Mouse (Mus musculus): Measurements from ENCODE around the gene Vmn1r5. TPM values are rescaled to one million over a fixed set of nuclear protein-coding genes. Genes with fewer than 3 reads are reported as not detected.
"Not testable (repeated sequence)": the region's sequence is repeated elsewhere in the genome, so short reads cannot be mapped to it uniquely, and the experiment has no call there.

Gene Vmn1r5
- polyA plus RNA-seq (2012; ENCODE audit: insufficient read depth, insufficient read length, missing spikeins): not detected in 2 replicates

GRCm38 (mm10) chr6:56969973-56970372 lies at the start of gene Vmn1r5:
Gene Vmn1r5, plus strand, starts transcription at chr6:56970273.
- H3K27ac ChIP-seq (replicated peaks; ENCODE audit: low read depth, low read length): no peak within 1 kb of the TSS
- no peaks in the 10 kb centered on the region for H3K4me1 ChIP-seq (ENCODE audit: control insufficient read depth, insufficient read depth, insufficient read length, low read length)
- H3K4me3 ChIP-seq (ENCODE audit: insufficient read depth, low read depth, low read length): no peak within 1 kb of the TSS

DNA sequence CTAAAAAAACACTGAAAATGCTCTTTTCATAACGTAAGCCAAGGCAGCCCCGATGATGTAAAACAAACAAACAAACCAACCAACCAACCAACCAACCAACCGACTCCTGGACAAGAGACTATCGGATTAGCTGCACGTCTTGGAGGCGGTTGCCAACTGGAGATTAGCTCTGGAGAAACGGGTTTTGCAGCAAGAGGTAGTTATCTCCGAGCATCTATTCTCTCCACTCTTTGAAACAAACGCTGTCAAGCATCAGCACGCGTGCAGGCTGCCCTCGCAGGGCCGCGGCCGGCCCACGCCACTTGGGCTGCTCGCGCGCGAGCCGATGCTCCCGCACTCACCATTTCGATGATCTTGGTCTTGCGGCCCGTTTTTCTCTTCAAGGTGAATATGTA lies 46.7 kb upstream of the Vmn1r5 start:
- peak overlapping the region; percentile 36 for H3K27ac ChIP-seq (replicated peaks; ENCODE audit: low read depth, low read length)

DNA sequence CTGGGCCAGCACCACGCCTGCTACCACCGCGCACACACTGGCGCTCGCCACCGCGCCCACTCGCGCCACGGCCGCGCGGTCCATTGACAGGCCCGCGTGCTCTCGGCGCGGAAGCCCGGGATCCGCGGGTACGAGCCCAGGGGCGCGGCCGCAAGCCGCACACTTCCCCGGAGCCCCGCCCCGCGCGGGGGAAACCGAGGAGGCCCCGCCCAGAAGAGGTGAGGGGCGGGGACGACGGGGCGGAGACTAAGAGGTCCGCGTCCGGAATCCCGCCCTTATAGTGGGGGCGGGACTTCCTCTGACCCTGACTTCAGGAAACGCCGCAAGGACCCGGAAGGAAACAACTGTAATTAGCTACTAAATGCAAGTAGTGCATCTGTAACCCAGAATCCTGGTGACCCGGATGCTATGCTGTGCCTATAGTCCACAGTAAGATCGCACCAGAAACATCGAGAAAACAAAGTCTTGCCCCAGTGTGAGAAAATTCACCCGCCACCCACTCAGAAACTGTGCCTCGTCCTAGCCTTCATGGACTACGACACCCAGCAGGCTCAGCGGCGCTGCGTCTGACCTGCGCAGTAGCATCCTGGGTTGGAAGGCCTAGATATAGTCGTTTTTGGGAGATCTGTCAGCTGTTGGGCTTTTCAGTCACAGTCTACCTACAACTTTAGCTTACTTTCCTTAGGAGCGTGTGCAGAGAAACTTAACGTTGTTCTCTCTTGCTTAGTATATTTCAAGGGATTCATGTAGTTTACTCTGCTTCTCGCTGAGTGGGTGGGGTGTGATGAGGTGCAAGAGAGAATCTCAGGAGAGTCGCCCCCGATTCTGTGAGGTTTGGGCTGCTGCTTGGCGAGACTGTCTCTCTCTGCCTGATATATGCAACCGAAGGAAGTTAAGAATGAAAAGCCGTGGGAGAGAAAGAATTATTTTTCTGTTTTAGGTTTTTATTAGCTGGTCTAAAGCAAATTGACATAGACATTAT lies 46.1 kb upstream of the Vmn1r5 start, which contains the start of the genes Nt5c3 and Vmn1r4:
Nt5c3 (minus strand) TSS at position 207 of the 982 bp plus-strand sequence.
Vmn1r4 (plus strand) TSS at position 290 of the 982 bp plus-strand sequence.
- Histone ChIP-seq H3K4me1 (ENCODE audit: control insufficient read depth, insufficient read depth, insufficient read length, low read length) (0 out of 2 replicates have a peak, but pooled peaks cover 2% of the 10 kb centered on the region), H3K27ac (replicated peaks; ENCODE audit: low read depth, low read length) (peak within 1 kb of the TSS; percentile 99)

More for the DNA sequence above, 46.7 kb upstream of the Vmn1r5 start:
- 0 out of 2 replicates have a peak, but pooled peaks cover 2% of the 10 kb centered on the region for H3K4me1 ChIP-seq (ENCODE audit: control insufficient read depth, insufficient read depth, insufficient read length, low read length)
- H3K4me3 ChIP-seq (ENCODE audit: insufficient read depth, low read depth, low read length): peak overlapping the region; percentile 93

GRCm38 (mm10) chr6:56931648-56932415 lies 38.2 kb upstream of the Vmn1r5 start:
- Histone ChIP-seq H3K4me3 (ENCODE audit: insufficient read depth, low read depth, low read length) (no peak overlapping the region), H3K27ac (replicated peaks; ENCODE audit: low read depth, low read length) (no peak overlapping the region), H3K4me1 (ENCODE audit: control insufficient read depth, insufficient read depth, insufficient read length, low read length) (no peaks in the 10 kb centered on the region)

More for the DNA sequence above, 46.1 kb upstream of the Vmn1r5 start, which contains the start of the genes Nt5c3 and Vmn1r4:
- peak within 1 kb of the TSS; percentile 93 for H3K4me3 ChIP-seq (ENCODE audit: insufficient read depth, low read depth, low read length)

DNA sequence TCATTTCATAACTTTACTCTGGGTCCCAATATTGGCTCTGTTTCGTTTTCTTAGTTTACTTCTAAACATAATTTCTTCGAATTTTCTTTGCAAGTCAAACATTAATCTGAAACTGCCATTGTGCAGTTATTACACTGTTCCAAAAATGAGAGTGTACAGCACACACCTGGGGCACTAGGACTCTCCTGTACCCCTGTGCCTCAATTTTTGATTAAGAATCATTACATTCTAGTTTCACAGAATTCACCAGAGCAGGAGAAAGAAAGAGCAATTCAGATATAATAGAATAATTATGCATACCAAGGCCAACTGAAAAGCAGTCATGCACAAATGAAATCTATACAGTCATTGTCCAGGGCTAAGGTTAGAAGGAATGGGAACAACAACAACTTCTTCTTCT lies 37.6 kb upstream of the Vmn1r5 start:
- Histone ChIP-seq H3K4me3 (ENCODE audit: insufficient read depth, low read depth, low read length) (no peak overlapping the region), H3K4me1 (ENCODE audit: control insufficient read depth, insufficient read depth, insufficient read length, low read length) (no peaks in the 10 kb centered on the region), H3K27ac (replicated peaks; ENCODE audit: low read depth, low read length) (no peak overlapping the region)

DNA sequence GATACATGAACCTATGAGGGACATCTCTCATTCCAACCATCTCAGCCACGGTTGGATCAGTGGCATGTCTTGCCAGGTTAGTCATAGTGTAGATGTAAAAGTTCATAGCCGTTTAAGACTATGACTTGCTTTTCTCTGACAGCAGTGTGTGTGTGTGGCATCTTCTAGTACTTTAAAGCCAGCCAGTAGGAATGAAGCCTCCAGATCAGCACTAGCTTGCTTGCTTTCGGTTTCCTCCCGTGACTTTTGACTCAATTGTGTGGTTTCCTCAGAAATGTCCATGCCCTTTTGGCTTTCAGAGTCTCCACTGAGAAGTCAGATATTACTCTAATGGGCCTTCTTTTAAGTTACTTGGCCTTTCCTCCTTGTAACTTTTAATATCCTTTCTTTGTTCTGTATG lies 35.7 kb upstream of the Vmn1r5 start:
- Histone ChIP-seq H3K4me3 (ENCODE audit: insufficient read depth, low read depth, low read length) (no peak overlapping the region), H3K4me1 (ENCODE audit: control insufficient read depth, insufficient read depth, insufficient read length, low read length) (no peaks in the 10 kb centered on the region), H3K27ac (replicated peaks; ENCODE audit: low read depth, low read length) (no peak overlapping the region)

GRCm38 (mm10) chr6:56956436-56956835 lies 13.6 kb upstream of the Vmn1r5 start:
- Histone ChIP-seq H3K4me1 (ENCODE audit: control insufficient read depth, insufficient read depth, insufficient read length, low read length) (no peaks in the 10 kb centered on the region), H3K4me3 (ENCODE audit: insufficient read depth, low read depth, low read length) (no peak overlapping the region), H3K27ac (replicated peaks; ENCODE audit: low read depth, low read length) (no peak overlapping the region)

- no peak within 1 kb of the TSS for H3K4me3 ChIP-seq (ENCODE audit: insufficient read depth, low read depth, low read length)
- H3K27ac ChIP-seq (replicated peaks; ENCODE audit: low read depth, low read length): no peak within 1 kb of the TSS
- H3K4me1 ChIP-seq (ENCODE audit: control insufficient read depth, insufficient read depth, insufficient read length, low read length): no peaks in the 10 kb centered on the region
Measured at GRCm38 (mm10) chr6:56996943-56997342, 26.9 kb downstream of the Vmn1r5 start, which contains the start of gene Vmn1r6. Gene Vmn1r6, plus strand, starts transcription at chr6:56997243.

- not testable (repeated sequence) for H3K4me1 ChIP-seq (ENCODE audit: control insufficient read depth, insufficient read depth, insufficient read length, low read length); H3K4me3 ChIP-seq (ENCODE audit: insufficient read depth, low read depth, low read length); H3K27ac ChIP-seq (replicated peaks; ENCODE audit: low read depth, low read length)
Measured at GRCm38 (mm10) chr6:57025224-57025623, 55.2 kb downstream of the Vmn1r5 start, which contains the start of gene Vmn1r7. Gene Vmn1r7, minus strand, starts transcription at chr6:57025324.

- H3K4me1 ChIP-seq (ENCODE audit: control insufficient read depth, insufficient read depth, insufficient read length, low read length): no peaks in the 10 kb centered on the region
- H3K27ac ChIP-seq (replicated peaks; ENCODE audit: low read depth, low read length): no peak within 1 kb of the TSS
- no peak within 1 kb of the TSS for H3K4me3 ChIP-seq (ENCODE audit: insufficient read depth, low read depth, low read length)
Measured at GRCm38 (mm10) chr6:57031984-57032383, 61.9 kb downstream of the Vmn1r5 start, which contains the start of gene Vmn1r8. Gene Vmn1r8, plus strand, starts transcription at chr6:57032284.

- Histone ChIP-seq H3K4me1 (ENCODE audit: control insufficient read depth, insufficient read depth, insufficient read length, low read length) (no peaks in the 10 kb centered on the region), H3K27ac (replicated peaks; ENCODE audit: low read depth, low read length) (no peak overlapping the region), H3K4me3 (ENCODE audit: insufficient read depth, low read depth, low read length) (no peak overlapping the region)
Measured at GRCm38 (mm10) chr6:57034674-57035073, 64.6 kb downstream of the Vmn1r5 start.

Other genes with a start within 250 kb of the Vmn1r5 start
- gene Kbtbd2, start 172.5 kb upstream of the Vmn1r5 start, polyA plus RNA-seq (2012; ENCODE audit: insufficient read depth, insufficient read length, missing spikeins): 15.4 and 16.1 TPM in 2 replicates
- gene Fkbp9, start 138.2 kb upstream of the Vmn1r5 start, polyA plus RNA-seq (2012; ENCODE audit: insufficient read depth, insufficient read length, missing spikeins): 44.6 and 50.2 TPM in 2 replicates
- 18.6 and 28.2 TPM in 2 replicates for gene Nt5c3, start 46.3 kb upstream of the Vmn1r5 start, polyA plus RNA-seq (2012; ENCODE audit: insufficient read depth, insufficient read length, missing spikeins)
- 0.52 and 0.75 TPM in 2 replicates for gene Vmn1r4, start 46.3 kb upstream of the Vmn1r5 start, polyA plus RNA-seq (2012; ENCODE audit: insufficient read depth, insufficient read length, missing spikeins)
- not detected in 2 replicates for gene Vmn1r6, start 27.0 kb downstream of the Vmn1r5 start, polyA plus RNA-seq (2012; ENCODE audit: insufficient read depth, insufficient read length, missing spikeins)
- gene Vmn1r7, start 55.1 kb downstream of the Vmn1r5 start, polyA plus RNA-seq (2012; ENCODE audit: insufficient read depth, insufficient read length, missing spikeins): not detected in 2 replicates
- not detected in 2 replicates for gene Vmn1r8, start 62.0 kb downstream of the Vmn1r5 start, polyA plus RNA-seq (2012; ENCODE audit: insufficient read depth, insufficient read length, missing spikeins)
- not detected in 2 replicates for gene Vmn1r9, start 96.5 kb downstream of the Vmn1r5 start, polyA plus RNA-seq (2012; ENCODE audit: insufficient read depth, insufficient read length, missing spikeins)
- not detected in 2 replicates for gene Vmn1r10, start 139.2 kb downstream of the Vmn1r5 start, polyA plus RNA-seq (2012; ENCODE audit: insufficient read depth, insufficient read length, missing spikeins)
- not detected in 2 replicates for gene Vmn1r11, start 163.2 kb downstream of the Vmn1r5 start, polyA plus RNA-seq (2012; ENCODE audit: insufficient read depth, insufficient read length, missing spikeins)
- gene Vmn1r12, start 186.6 kb downstream of the Vmn1r5 start, polyA plus RNA-seq (2012; ENCODE audit: insufficient read depth, insufficient read length, missing spikeins): not detected in 2 replicates
- gene Vmn1r13, start 233.0 kb downstream of the Vmn1r5 start, polyA plus RNA-seq (2012; ENCODE audit: insufficient read depth, insufficient read length, missing spikeins): 0.20 TPM in 1 of 2 replicates, not detected in the other

Data from brown adipose tissue, adult 24 weeks (tissue).